Mouse (Mus musculus) urinary bladder, postnatal 14 days (tissue): ENCODE data around the gene Zfp648.

Experiments
- DNase-seq: peaks from one replicate; pipeline ENCODE4 v3.0.0; 2021; ENCODE audit warnings: low spot score

Zfp648 gene

DNA sequence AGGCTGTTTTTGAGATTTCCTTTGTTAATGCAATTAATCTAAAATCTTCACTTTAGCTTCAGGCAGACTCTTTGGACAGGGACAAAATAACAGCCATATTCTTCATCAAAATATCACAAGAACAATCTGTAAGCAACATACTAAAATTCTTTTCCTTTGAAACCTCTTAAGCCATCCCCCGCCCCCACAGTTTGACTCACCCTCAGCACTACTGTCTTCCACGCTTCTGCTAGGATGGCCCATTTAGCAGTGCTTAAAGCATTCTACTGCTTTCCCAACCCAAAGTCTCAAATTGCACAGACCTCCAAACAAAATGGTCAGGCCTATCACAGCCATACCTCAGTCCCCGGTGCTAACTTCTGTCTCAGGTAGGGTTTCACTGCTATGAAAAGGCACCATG lies 19.6 kb downstream of the Zfp648 start:
- no peak for DNase-seq

DNA sequence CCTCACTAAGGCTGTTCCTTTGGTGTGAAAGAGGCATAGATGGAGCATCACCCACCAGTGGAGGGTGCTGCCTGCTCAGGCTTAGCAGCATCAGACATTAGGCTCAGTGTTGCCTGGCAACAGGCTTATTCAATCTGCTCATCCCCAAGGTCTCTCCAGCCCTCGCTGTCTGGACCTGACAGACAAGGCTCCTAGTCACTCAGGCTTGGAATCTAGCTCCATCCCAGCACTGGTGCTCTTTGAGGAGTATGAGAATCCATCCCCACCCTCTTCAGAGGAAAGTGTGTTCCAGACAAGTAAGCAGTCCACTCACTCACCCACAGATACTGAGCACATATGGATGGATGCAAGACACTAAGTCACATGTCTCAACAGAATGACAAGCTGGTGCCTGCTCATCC lies 22.8 kb downstream of the Zfp648 start:
- DNase-seq, result no peak

DNA sequence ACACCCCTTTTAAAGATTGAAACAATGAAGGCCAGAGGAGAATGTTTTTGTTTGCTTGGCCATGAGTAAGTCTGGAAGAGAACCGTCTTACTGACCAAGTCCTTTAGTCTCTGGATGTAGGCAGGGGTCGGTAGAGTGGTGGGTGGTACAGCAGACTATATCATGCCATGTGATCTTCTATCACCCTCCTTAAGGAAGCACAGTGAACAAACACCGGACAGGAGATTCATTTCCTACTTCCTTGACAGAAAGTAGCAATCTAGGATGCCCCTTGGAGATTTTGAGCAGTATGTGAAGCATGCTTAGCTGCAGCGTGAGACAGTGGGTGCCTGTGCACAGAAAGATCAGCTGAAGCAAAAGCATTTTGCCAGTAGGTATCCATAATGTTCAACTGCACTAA lies 31.6 kb downstream of the Zfp648 start:
- no peak for DNase-seq

- no peak for DNase-seq
Observed at GRCm38 (mm10) chr1:154233033-154233432, 32.0 kb downstream of the Zfp648 start.

DNA sequence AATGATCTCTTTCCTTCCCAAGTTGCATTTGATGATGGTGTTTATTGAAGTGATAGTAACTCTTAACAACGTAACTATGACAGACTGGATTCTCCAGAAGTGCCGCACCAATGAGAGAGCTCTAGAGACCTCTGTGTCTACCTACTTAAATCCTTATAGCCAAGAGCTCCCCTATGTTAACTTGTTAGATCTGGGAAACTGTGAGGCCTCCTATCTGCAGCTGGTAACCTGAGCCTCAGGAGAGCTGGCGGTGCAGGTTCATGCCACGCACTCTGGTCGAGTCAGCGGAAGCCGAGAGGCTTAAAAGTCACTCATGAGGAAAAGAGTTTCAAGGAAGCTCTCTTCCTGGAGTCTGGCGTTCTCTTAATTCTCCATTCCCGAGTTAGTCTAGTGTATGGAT lies 33.8 kb downstream of the Zfp648 start:
- no peak for DNase-seq

GRCm38 (mm10) chr1:154238876-154239275 lies 37.9 kb downstream of the Zfp648 start:
- DNase-seq, result no peak

GRCm38 (mm10) chr1:154251186-154251585 lies 50.2 kb downstream of the Zfp648 start:
- no peak for DNase-seq

GRCm38 (mm10) chr1:154252739-154253138 lies 51.8 kb downstream of the Zfp648 start:
- DNase-seq, result no peak
